Mouse (Mus musculus) left cerebral cortex, postnatal 10 days (tissue): ENCODE measurements around the gene Accsl. TPM values are rescaled to one million over a fixed set of nuclear protein-coding genes. Genes with fewer than 3 reads are reported as not detected.

ENCODE experiments used
- DNase-seq, 2 experiments: peaks; one replicate each; pipeline ENCODE4 v3.0.0; 2021 to 2022; ENCODE audit warnings: low spot score in 2 of 2, mixed read lengths in 1 of 2; ENCODE audit errors: extremely low spot score in 1 of 2
- intact Hi-C: fragments of 180-260 bp; cut with DNase I; formaldehyde crosslinking; loops from one replicate; pipeline ENCODE4 v1.15.1; 2025
- total RNA-seq, 2 experiments: library from RNA; stranded (reverse); gene quantifications; 2 replicates each; pipeline ENCODE4 v1.2.3; 2021

Gene Accsl
- total RNA-seq, 2 experiments from 2014 or later = 0.30 to 0.51 TPM

- DNase-seq = no peak
- intact Hi-C loops = no loop called here
Measured at GRCm38 (mm10) chr2:93835596-93835995, 33.4 kb downstream of the Accsl start.

GRCm38 (mm10) chr2:93823519-93823918 lies 45.4 kb downstream of the Accsl start:
- DNase-seq = peak; percentile 65 to 78
- intact Hi-C loops = no loop called here

- DNase-seq = peak; percentile 82 to 91
- intact Hi-C loops = no loop called here
Measured at GRCm38 (mm10) chr2:93822045-93822749, 46.8 kb downstream of the Accsl start, which contains the start of gene Ext2. TSS of gene Ext2 (minus strand) at chr2:93822568.

- no peak for DNase-seq
Measured at GRCm38 (mm10) chr2:93817791-93818190, 51.2 kb downstream of the Accsl start.

GRCm38 (mm10) chr2:93813343-93813742 lies 55.6 kb downstream of the Accsl start:
- intact Hi-C loops = no loop called here
- no peak for DNase-seq

More at GRCm38 (mm10) chr2:93817791-93818190, 51.2 kb downstream of the Accsl start:
- intact Hi-C loops = no loop called here

- intact Hi-C loops = no loop called here
- DNase-seq = peak in 1 of 2 experiments; percentile 69
Measured at GRCm38 (mm10) chr2:93811812-93812211, 57.1 kb downstream of the Accsl start.

GRCm38 (mm10) chr2:93809931-93810330 lies 59.0 kb downstream of the Accsl start:
- DNase-seq = peak in 1 of 2 experiments; percentile 68
- intact Hi-C loops = no loop called here

GRCm38 (mm10) chr2:93808071-93808470 lies 60.9 kb downstream of the Accsl start:
- intact Hi-C loops = no loop called here

GRCm38 (mm10) chr2:93807440-93807839 lies 61.5 kb downstream of the Accsl start:
- intact Hi-C loops = no loop called here
- DNase-seq = peak in 1 of 2 experiments; percentile 13

More at GRCm38 (mm10) chr2:93808071-93808470, 60.9 kb downstream of the Accsl start:
- no peak for DNase-seq

GRCm38 (mm10) chr2:93806487-93807201 lies 62.3 kb downstream of the Accsl start:
- peak in 1 of 2 experiments; percentile 18 for DNase-seq
- intact Hi-C loops = no loop called here

- peak in 1 of 2 experiments; percentile 51 for DNase-seq
- intact Hi-C loops = no loop called here
Measured at GRCm38 (mm10) chr2:93805523-93805922, 63.4 kb downstream of the Accsl start.

Other genes with a start within 250 kb of the Accsl start
- gene Alx4, start 226.8 kb downstream of the Accsl start, total RNA-seq = 1 to 10 TPM; 1.1 to 1.3 TPM
- 10 to 100 TPM; 55.5 to 58.1 TPM for gene Ext2, start 46.6 kb downstream of the Accsl start, total RNA-seq
- 1 to 10 TPM; 5.0 to 5.3 TPM for gene Accs, start 19.2 kb downstream of the Accsl start, total RNA-seq
- gene Gm13889, start 88.0 kb upstream of the Accsl start, total RNA-seq = 10 to 100 TPM; 62.6 to 66.5 TPM
- gene Gm27027, start 127.2 kb upstream of the Accsl start, total RNA-seq = not detected
- 10 to 100 TPM; 26.9 to 29.2 TPM for gene Alkbh3, start 141.7 kb upstream of the Accsl start, total RNA-seq